Mouse (Mus musculus) liver, adult 2 months (tissue): ENCODE measurements around the gene Gm10447. TPM values are rescaled to one million over a fixed set of nuclear protein-coding genes. Genes with fewer than 3 reads are reported as not detected.

Experiments used
- DNase-seq: peaks from one replicate; pipeline ENCODE4 v3.0.0-alpha.2; 2011; ENCODE audit warnings: low read depth, low spot score; ENCODE audit errors: extremely low read depth
- H3K27ac ChIP-seq: fragments of 200-500 bp; replicated peaks from 2 replicates; pipeline ENCODE4 v1.5.1; 2012; ENCODE audit warnings: low read depth, mild to moderate bottlenecking, control low read depth, inconsistent platforms, low read length; ENCODE audit not compliant: insufficient read depth
- H3K27me3 ChIP-seq: fragments of 200-500 bp; 2 replicates; pipeline ENCODE4 v1.6.1; 2012; ENCODE audit warnings: mild to moderate bottlenecking, moderate library complexity, low read length, inconsistent platforms; ENCODE audit not compliant: control insufficient read depth, insufficient read depth
- H3K36me3 ChIP-seq: fragments of 200-500 bp; 2 replicates; pipeline ENCODE4 v1.6.1; 2012; ENCODE audit warnings: low read length, inconsistent platforms; ENCODE audit not compliant: control insufficient read depth, insufficient read depth
- H3K4me1 ChIP-seq: fragments of 200-500 bp; 2 replicates; pipeline ENCODE4 v1.6.1; 2011; ENCODE audit warnings: low read length; ENCODE audit not compliant: control insufficient read depth, insufficient read depth
- H3K4me3 ChIP-seq: fragments of 200-500 bp; 2 replicates; pipeline ENCODE4 v1.5.1; 2011; ENCODE audit warnings: low read depth, mild to moderate bottlenecking, control low read depth, low read length, moderate library complexity; ENCODE audit not compliant: insufficient read depth
- H3K79me2 ChIP-seq: fragments of 200-500 bp; 2 replicates; pipeline ENCODE4 v1.6.1; 2012; ENCODE audit warnings: inconsistent platforms, mild to moderate bottlenecking, low read length, moderate library complexity; ENCODE audit not compliant: control insufficient read depth, insufficient read depth
- H3K9ac ChIP-seq: fragments of 200-500 bp; 2 replicates; pipeline ENCODE4 v1.6.1; 2012; ENCODE audit warnings: low read depth, mild to moderate bottlenecking, control low read depth, inconsistent platforms, low read length
- CTCF ChIP-seq: fragments of 200-500 bp; IDR thresholded peaks from 2 replicates; pipeline ENCODE4 v1.5.1; 2011; ENCODE audit warnings: low read depth, low read length, control low read depth
- POLR2A ChIP-seq: fragments of 200-500 bp; IDR thresholded peaks from 2 replicates; pipeline ENCODE4 v1.6.1; 2011; ENCODE audit warnings: low read length, control low read depth; ENCODE audit not compliant: insufficient read depth; ENCODE audit errors: extremely low read depth
- WGBS: fragments of 180-500 bp; shearing (Covaris S2); methylation state at CpG from one replicate; pipeline ENCODE4 v1.1.7; 2018; 5-methylcytosine and 5-hydroxymethylcytosine counted together
- polyA plus RNA-seq: library from polyadenylated mRNA; depleted of rRNA; stranded (reverse); fragments of >200 nt; gene quantifications from 2 replicates; pipeline ENCODE4 v1.2.3, GENCODE M21; 2012
- total RNA-seq: library from RNA; depleted of rRNA; stranded (reverse); fragments of >200 nt; gene quantifications from 2 replicates; pipeline ENCODE4 v1.2.3, GENCODE M21; 2014

Gm10447 gene
- total and polyA plus RNA-seq, 2 experiments = 0.46 to 2.5 TPM

DNA sequence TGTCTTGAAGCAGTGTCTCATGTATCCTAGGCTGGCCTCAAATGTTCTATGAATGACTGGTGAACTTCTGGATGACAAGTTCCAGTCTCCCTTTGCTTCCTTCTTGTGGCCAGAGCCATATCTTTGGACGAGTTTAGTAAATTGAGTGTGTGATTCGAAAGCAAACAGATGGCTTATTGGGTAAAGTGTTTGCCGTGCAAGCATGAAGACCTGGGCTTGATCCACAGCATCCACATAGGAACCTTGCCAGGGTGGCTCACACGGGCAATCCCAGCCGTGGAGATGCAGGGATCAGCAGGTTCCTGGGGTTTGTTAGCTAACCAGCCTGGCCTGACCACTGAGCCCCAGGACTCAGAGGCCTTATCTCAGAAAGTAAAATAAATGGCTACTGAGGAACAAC lies 3.9 kb downstream of the Gm10447 start:
- no peak for TF ChIP-seq CTCF
- no peak for TF ChIP-seq POLR2A
- Histone ChIP-seq H3K27me3 (no peaks in the 10 kb centered on the region), H3K27ac (peak overlapping the region; percentile 95), H3K79me2 (peaks cover 9% of the 10 kb centered on the region), H3K9ac (0 out of 2 replicates have a peak overlapping the region, but pooled peaks have one; percentile 16), H3K36me3 (no peaks in the 10 kb centered on the region), H3K4me3 (no peak overlapping the region), H3K4me1 (peaks cover 42% of the 10 kb centered on the region)
- peak; percentile 96 for DNase-seq
- 27% methylated on average over 5 of the region's 5 CpGs for WGBS

DNA sequence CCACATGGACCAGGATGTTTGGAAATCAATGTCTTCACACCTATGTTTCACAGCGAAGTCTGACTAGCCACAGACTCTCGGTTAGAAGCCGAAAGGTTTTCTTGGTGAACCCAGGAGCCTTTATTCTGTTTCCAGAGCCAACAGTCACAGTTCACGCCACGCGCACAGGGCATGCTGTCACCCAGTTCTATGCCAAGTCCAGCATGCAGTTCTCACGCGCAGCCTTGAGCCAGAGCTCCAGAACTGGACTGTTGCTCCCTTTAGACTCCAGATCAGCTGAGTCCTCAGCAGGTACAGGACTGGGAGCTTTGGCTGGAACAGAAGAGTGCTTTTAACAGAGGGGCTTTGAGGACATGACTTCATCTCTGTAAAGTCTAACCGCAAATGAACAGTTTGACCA lies 4.5 kb downstream of the Gm10447 start:
- peak overlapping the region; percentile 95 for H3K27ac ChIP-seq
- H3K9ac ChIP-seq = peak overlapping the region; percentile 16; the same call in 1 of the 2 replicates
- H3K79me2 ChIP-seq = peaks cover 3% of the 10 kb centered on the region
- no peak overlapping the region for H3K4me3 ChIP-seq
- H3K36me3 ChIP-seq = no peaks in the 10 kb centered on the region
- H3K27me3 ChIP-seq = no peaks in the 10 kb centered on the region
- H3K4me1 ChIP-seq = peaks cover 41% of the 10 kb centered on the region
- 38% methylated on average over 9 of the region's 9 CpGs for WGBS
- no peak for TF ChIP-seq CTCF
- no peak for TF ChIP-seq POLR2A
- peak; percentile 98 for DNase-seq

DNA sequence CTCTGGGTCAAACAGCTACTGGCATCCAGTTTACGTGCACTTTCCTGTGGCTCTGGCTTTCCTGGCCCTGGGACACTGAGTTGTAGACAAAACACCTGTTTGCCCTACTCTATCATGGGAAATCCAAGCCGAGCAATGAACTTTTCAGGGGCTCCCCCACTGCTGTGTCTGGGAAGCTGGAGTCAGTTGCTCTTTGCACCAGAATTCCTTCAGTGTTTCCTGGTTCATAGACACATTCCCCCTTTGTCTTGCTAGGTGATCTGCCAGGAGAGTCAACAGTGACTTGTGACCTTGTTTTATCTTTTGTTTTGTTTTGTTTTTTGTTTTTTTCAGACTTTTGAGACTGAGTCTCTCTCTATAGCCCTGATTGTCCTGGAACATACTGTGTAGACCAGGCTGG lies 5.5 kb downstream of the Gm10447 start:
- H3K79me2 ChIP-seq = no peaks in the 10 kb centered on the region
- H3K9ac ChIP-seq = no peak overlapping the region; the same call in 1 of the 2 replicates
- H3K36me3 ChIP-seq = no peaks in the 10 kb centered on the region
- H3K4me1 ChIP-seq = peaks cover 43% of the 10 kb centered on the region
- peak overlapping the region; percentile 84 for H3K27ac ChIP-seq
- TF ChIP-seq POLR2A (no peak), CTCF (no peak)
- WGBS = 26% methylated on average over 2 of the region's 2 CpGs
- DNase-seq = peak; percentile 87
- no peaks in the 10 kb centered on the region for H3K27me3 ChIP-seq
- H3K4me3 ChIP-seq = no peak overlapping the region

DNA sequence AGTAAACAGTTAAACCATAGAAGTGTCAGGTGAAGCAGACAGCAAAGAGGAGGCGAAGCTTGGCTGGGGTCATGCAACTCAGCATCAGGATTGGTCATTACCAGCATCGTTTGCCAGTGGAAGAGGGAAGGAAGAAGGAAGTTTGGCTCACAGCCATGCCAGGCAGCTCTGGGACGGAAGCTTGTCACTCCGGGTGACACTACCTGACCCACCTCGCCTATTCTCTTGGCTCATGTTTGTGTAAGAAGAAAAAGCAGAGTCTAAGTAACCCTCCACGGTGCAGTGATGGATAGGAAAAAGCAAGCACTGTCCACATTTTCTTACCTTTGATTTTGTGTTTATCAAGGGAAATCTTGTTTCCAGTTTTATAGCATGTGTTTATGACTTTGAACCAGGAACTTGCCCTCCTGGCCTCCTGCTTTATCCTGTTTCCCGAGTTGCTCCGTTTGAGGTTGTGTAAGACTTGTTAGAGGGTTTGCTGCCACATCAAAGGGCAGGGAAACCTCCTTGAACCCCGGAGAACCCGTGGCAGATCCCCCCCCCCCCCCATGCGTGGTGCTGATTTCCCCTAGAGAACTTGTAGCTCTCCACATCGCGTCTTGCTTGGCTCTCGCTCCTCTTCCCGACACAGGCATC lies 6.7 kb downstream of the Gm10447 start:
- peak; percentile 76 for DNase-seq
- H3K4me1 ChIP-seq = peaks cover 46% of the 10 kb centered on the region
- WGBS = 8% methylated on average over 15 of the region's 15 CpGs
- no peak overlapping the region for H3K9ac ChIP-seq
- H3K79me2 ChIP-seq = no peaks in the 10 kb centered on the region
- peak overlapping the region; percentile 84 for H3K27ac ChIP-seq
- H3K27me3 ChIP-seq = no peaks in the 10 kb centered on the region
- no peak for TF ChIP-seq CTCF
- TF ChIP-seq POLR2A = no peak
- H3K36me3 ChIP-seq = no peaks in the 10 kb centered on the region
- no peak overlapping the region for H3K4me3 ChIP-seq

DNA sequence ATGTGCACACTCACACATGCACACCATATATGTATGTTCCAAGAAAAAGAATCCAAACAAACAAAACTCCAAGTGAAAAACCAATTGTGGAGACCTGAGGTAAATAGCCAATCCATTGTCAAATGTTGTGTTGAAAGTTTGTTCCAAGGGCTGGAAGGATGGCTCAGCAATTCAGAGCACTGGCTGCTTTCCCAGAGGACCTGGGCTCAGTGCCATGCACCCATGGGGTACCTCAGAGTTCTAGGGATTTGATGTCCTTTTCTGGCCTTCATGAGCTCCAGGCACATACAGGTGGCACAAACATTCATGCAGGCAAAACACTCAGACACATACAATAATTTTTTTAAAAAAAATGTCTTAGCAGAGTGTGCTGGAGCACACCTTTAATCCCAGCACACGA lies 8.4 kb downstream of the Gm10447 start:
- peaks cover 45% of the 10 kb centered on the region for H3K4me1 ChIP-seq
- WGBS = 40% methylated on average over 1 of the region's 1 CpGs
- no peak overlapping the region for H3K4me3 ChIP-seq
- H3K36me3 ChIP-seq = no peaks in the 10 kb centered on the region
- no peak overlapping the region for H3K9ac ChIP-seq
- no peak for TF ChIP-seq POLR2A
- no peak for TF ChIP-seq CTCF
- peak overlapping the region; percentile 89 for H3K27ac ChIP-seq
- no peaks in the 10 kb centered on the region for H3K79me2 ChIP-seq
- DNase-seq = peak; percentile 92
- no peaks in the 10 kb centered on the region for H3K27me3 ChIP-seq

DNA sequence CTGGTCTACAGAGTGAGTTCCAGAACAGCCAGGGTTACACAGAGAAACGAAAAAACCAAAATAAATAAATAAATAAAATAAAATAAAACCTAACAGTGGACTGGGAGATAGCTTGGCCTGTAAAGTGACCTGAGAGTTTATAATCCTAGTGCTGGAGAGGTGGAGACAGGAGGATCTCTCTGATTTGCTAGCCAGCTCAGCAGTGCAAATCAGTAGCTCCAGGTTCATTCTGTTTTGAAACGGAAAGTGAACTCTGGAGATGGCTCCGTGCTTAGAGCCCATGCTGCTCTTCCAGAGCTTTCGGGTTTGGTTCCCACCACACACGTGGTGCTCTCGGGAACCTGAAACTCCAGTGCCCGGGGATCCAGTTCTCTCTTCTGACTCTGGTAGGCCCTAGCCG lies 8.9 kb downstream of the Gm10447 start:
- Histone ChIP-seq H3K36me3 (no peaks in the 10 kb centered on the region), H3K27me3 (no peaks in the 10 kb centered on the region), H3K4me1 (peaks cover 45% of the 10 kb centered on the region), H3K9ac (no peak overlapping the region), H3K4me3 (no peak overlapping the region), H3K79me2 (no peaks in the 10 kb centered on the region), H3K27ac (peak overlapping the region; percentile 89)
- TF ChIP-seq CTCF = no peak
- TF ChIP-seq POLR2A = no peak
- WGBS = 28% methylated on average over 8 of the region's 8 CpGs
- DNase-seq = peak; percentile 80
